Mouse (Mus musculus): ENCODE measurements around the gene Dck. TPM values are rescaled to one million over a fixed set of nuclear protein-coding genes. Genes with fewer than 3 reads are reported as not detected.
A peak's percentile ranks its signal among the peaks of the same experiment; 100 is the strongest.
"Not testable (repeated sequence)": the region's sequence is repeated elsewhere in the genome, so short reads cannot be mapped to it uniquely, and the experiment has no call there.

Dck gene
- total RNA-seq (2021), result 10 to 100 TPM; 11.9 to 15.7 TPM
- long read RNA-seq, experiment 1, transcript Dck-201 (7 exons, 3,078 nt), result major isoform, 7 of 7 reads
- long read RNA-seq, experiment 1, partial matches to known transcripts, result 0 of 7 reads
- long read RNA-seq, experiment 1, other reads (novel, unspliced or antisense), result 0 of 7 reads
- long read RNA-seq, experiment 2, transcript Dck-201 (7 exons, 3,078 nt), result major isoform, 16 of 19 reads
- long read RNA-seq, experiment 2, partial matches to known transcripts, result 0 of 19 reads
- long read RNA-seq, experiment 2, other reads (novel, unspliced or antisense), result 3 of 19 reads

- peak; percentile 95 to 99 for DNase-seq (ENCODE audit: low spot score in 2 of 2)
Observed at GRCm38 (mm10) chr5:88764987-88765481, at the start of gene Dck. Dck (plus strand) TSS chr5:88764996.

DNA sequence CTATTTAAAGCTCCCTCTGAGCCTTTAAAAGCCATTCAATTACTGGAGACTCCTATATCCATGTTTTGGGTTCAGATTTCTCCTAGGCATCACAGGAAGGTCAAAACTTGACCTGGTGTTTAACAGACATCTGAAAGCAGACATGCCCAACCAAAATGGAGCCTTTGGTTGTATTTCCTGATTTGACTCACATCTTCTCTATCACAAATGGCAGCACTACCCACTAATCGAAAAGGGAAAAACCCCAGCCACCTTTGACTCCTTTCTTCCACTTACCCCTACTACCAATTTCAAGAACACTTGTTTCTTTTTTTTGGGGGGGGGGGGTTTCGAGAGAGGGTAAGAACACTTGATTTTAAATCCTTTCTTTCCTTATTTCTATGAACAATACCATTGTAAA is 47.8 kb upstream of the Dck start:
- DNase-seq (ENCODE audit: low spot score in 2 of 2), result no peak

- peak; percentile 96 to 97 for DNase-seq (ENCODE audit: low spot score in 2 of 2)
Observed at GRCm38 (mm10) chr5:88720116-88721002, 44.4 kb upstream of the Dck start, which contains the start of gene Mob1b. Mob1b (plus strand) TSS chr5:88720855.

DNA sequence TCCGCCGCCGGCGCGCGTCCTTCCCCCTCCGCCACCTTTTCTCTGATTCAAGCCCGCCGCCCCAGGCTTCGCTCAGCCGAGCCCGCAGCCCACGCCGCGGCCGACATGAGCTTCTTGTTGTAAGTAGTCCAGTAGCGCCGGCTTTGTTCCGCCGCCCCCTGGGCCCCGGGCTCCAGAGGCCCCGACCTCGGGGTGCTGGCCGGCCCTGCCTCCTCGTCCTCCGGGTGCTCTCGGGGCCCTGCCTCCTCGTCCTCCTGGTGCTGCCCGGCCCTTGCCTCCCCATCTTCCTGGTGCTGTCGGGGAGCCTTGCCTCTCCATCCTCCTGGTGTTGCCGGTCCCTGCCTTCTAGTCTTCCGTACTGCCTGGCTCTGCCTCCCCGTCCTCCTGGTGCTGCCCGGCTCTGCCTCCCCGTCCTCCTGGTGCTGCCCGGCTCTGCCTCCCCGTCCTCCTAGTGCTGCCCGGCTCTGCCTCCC is 43.8 kb upstream of the Dck start:
- no peak for DNase-seq (ENCODE audit: low spot score in 2 of 2)

GRCm38 (mm10) chr5:88721565-88722212 is 43.1 kb upstream of the Dck start:
- peak in 1 of 2 experiments; percentile 9 for DNase-seq (ENCODE audit: low spot score in 2 of 2)

- no peak for DNase-seq (ENCODE audit: low spot score in 2 of 2)
Observed at GRCm38 (mm10) chr5:88722213-88722600, 42.6 kb upstream of the Dck start.

- no peak for DNase-seq (ENCODE audit: low spot score in 2 of 2)
Observed at GRCm38 (mm10) chr5:88724030-88724429, 40.8 kb upstream of the Dck start.

DNA sequence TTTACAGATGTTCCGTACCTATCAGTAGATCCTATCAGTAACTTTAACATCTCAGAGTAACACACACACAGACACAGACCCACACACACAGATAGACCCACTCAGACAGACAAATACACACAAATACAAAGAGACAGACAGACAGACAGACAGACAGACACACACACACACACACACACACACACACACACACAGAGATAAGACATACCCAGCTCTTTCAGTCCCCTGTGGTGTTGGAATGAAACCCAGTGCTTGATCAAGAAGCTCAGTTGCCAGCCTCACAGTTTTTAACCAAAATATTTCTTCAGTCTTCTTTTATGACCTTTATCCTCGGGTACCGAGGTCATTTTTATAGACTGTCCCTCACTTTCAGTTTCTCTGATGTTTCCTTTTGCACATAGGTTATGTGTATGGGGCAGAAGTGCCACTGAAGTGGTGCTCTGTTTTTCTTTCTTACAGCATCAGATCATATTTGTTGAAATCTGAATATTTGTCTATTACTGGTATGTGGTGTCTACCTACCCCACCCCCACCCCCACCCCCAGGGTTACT is 37.1 kb upstream of the Dck start:
- DNase-seq (ENCODE audit: low spot score in 2 of 2), result no peak

GRCm38 (mm10) chr5:88734786-88735185 is 30.0 kb upstream of the Dck start:
- DNase-seq (ENCODE audit: low spot score in 2 of 2), result no peak

- not testable (repeated sequence) for DNase-seq (ENCODE audit: low spot score in 2 of 2)
Observed at GRCm38 (mm10) chr5:88741065-88741464, 23.7 kb upstream of the Dck start.

- DNase-seq (ENCODE audit: low spot score in 2 of 2), result no peak
Observed at GRCm38 (mm10) chr5:88747774-88748173, 17.0 kb upstream of the Dck start.

- no peak for DNase-seq (ENCODE audit: low spot score in 2 of 2)
Observed at GRCm38 (mm10) chr5:88753199-88753598, 11.6 kb upstream of the Dck start.

GRCm38 (mm10) chr5:88762611-88763010 is 2.2 kb upstream of the Dck start:
- DNase-seq (ENCODE audit: low spot score in 2 of 2), result no peak

- peak in 1 of 2 experiments; percentile 8 for DNase-seq (ENCODE audit: low spot score in 2 of 2)
Observed at GRCm38 (mm10) chr5:88764430-88764986, 288 bp upstream of the Dck start.

- DNase-seq (ENCODE audit: low spot score in 2 of 2), result no peak
Observed at GRCm38 (mm10) chr5:88765587-88765986, 791 bp downstream of the Dck start.

DNA sequence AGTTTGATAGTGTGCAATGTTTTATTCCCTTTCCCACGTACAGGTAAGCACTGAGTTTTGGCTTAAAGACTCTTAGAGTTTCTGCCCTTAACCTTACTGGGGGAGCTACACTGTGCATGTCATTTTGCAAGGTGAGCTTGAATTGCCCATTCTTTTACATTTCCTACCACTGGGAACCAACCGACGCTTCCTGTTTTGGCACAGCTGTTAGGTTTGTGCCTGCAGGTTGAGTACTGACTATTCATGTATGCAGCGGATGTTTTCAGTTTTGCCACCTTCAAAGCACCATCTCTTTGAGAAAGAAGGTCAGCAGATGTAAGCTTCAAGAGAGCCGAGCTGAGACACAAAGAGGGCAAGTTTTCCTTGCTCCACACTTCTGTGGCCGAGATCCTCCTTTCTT is 1.3 kb downstream of the Dck start:
- no peak for DNase-seq (ENCODE audit: low spot score in 2 of 2)

- DNase-seq (ENCODE audit: low spot score in 2 of 2), result no peak
Observed at GRCm38 (mm10) chr5:88766863-88767262, 2.1 kb downstream of the Dck start.

- DNase-seq (ENCODE audit: low spot score in 2 of 2), result no peak
Observed at GRCm38 (mm10) chr5:88768201-88768600, 3.4 kb downstream of the Dck start.

- no peak for DNase-seq (ENCODE audit: low spot score in 2 of 2)
Observed at GRCm38 (mm10) chr5:88782072-88782765, 17.4 kb downstream of the Dck start.

- no peak for DNase-seq (ENCODE audit: low spot score in 2 of 2)
Observed at GRCm38 (mm10) chr5:88785059-88785458, 20.3 kb downstream of the Dck start.

Data from adrenal gland, postnatal 4 days (tissue).